Mouse (Mus musculus): ENCODE measurements around the gene Cfap43. TPM values are rescaled to one million over a fixed set of nuclear protein-coding genes. Genes with fewer than 3 reads are reported as not detected.

Gene Cfap43
- polyA plus RNA-seq (2014; fragmentation: Nextera tagmentation; extraction: Ambion mirVana), result 0.08 TPM in 1 of 2 replicates, not detected in the other

GRCm38 (mm10) chr19:47919126-47919965 is at the start of gene Cfap43, which contains the start of gene Itprip:
Gene Cfap43, minus strand, starts transcription at chr19:47919287.
Gene Itprip, minus strand, starts transcription at chr19:47919299.
- Histone ChIP-seq H3K4me3 (ENCODE audit: low read depth, low read length) (peak within 1 kb of the TSS; percentile 68), H3K27me3 (ENCODE audit: control insufficient read depth, insufficient read depth, low read length) (no peaks in the 10 kb centered on the region), H3K9me3 (replicated peaks; ENCODE audit: control insufficient read depth, low read length) (no peaks in the 10 kb centered on the region), H3K9ac (ENCODE audit: low read depth, low read length) (peak within 1 kb of the TSS; percentile 89), H3K27ac (ENCODE audit: low read depth, low read length) (peak within 1 kb of the TSS; percentile 92), H3K36me3 (ENCODE audit: control insufficient read depth, insufficient read depth, low read length) (no peaks in the 10 kb centered on the region), H3K4me2 (peak within 1 kb of the TSS; percentile 86), H3K4me1 (ENCODE audit: control insufficient read depth, insufficient read depth, low read length) (peaks cover 13% of the 10 kb centered on the region)
- under 1% methylated on average over 48 of the region's 48 CpGs for WGBS (ENCODE audit: insufficient replicate concordance)
- peak; percentile 79 for ATAC-seq (replicated peaks; ENCODE audit: insufficient number of reproducible peaks, low FRiP score, low TSS enrichment)

GRCm38 (mm10) chr19:47958181-47958580 is 39.1 kb upstream of the Cfap43 start:
- Histone ChIP-seq H3K4me1 (ENCODE audit: control insufficient read depth, insufficient read depth, low read length) (no peaks in the 10 kb centered on the region), H3K9ac (ENCODE audit: low read depth, low read length) (no peak overlapping the region), H3K36me3 (ENCODE audit: control insufficient read depth, insufficient read depth, low read length) (no peaks in the 10 kb centered on the region), H3K4me2 (no peak overlapping the region), H3K27ac (ENCODE audit: low read depth, low read length) (no peak overlapping the region), H3K27me3 (ENCODE audit: control insufficient read depth, insufficient read depth, low read length) (no peaks in the 10 kb centered on the region), H3K9me3 (replicated peaks; ENCODE audit: control insufficient read depth, low read length) (no peaks in the 10 kb centered on the region), H3K4me3 (ENCODE audit: low read depth, low read length) (no peak overlapping the region)
- ATAC-seq (replicated peaks; ENCODE audit: insufficient number of reproducible peaks, low FRiP score, low TSS enrichment), result no peak
- WGBS (ENCODE audit: insufficient replicate concordance), result 70% methylated on average over 13 of the region's 13 CpGs

GRCm38 (mm10) chr19:47953169-47953568 is 34.1 kb upstream of the Cfap43 start:
- Histone ChIP-seq H3K27ac (ENCODE audit: low read depth, low read length) (no peak overlapping the region), H3K4me2 (no peak overlapping the region), H3K4me1 (ENCODE audit: control insufficient read depth, insufficient read depth, low read length) (no peaks in the 10 kb centered on the region), H3K9ac (ENCODE audit: low read depth, low read length) (no peak overlapping the region), H3K36me3 (ENCODE audit: control insufficient read depth, insufficient read depth, low read length) (no peaks in the 10 kb centered on the region), H3K27me3 (ENCODE audit: control insufficient read depth, insufficient read depth, low read length) (no peaks in the 10 kb centered on the region), H3K4me3 (ENCODE audit: low read depth, low read length) (no peak overlapping the region), H3K9me3 (replicated peaks; ENCODE audit: control insufficient read depth, low read length) (no peaks in the 10 kb centered on the region)
- ATAC-seq (replicated peaks; ENCODE audit: insufficient number of reproducible peaks, low FRiP score, low TSS enrichment), result no peak
- 78% methylated on average over 9 of the region's 9 CpGs for WGBS (ENCODE audit: insufficient replicate concordance)

DNA sequence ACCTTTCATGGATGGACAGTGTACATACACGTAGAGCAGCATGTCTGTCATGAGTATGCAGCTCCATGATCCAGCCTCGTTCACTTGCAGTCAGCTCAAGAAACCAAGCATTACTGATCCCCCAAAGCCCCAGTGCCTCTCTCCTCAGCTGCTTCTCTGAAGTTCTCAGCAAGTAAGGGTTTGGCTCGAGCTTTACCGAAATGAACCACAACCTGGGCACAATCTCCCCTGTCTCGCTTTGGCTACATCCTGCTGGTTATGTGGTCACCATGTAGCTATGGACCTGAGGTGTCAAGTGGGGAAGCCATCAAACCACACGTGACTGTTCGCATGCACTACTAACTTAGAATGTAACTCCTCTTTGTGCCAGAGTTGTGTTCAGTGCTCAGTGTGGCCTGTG is 31.9 kb upstream of the Cfap43 start:
- Histone ChIP-seq H3K9me3 (replicated peaks; ENCODE audit: control insufficient read depth, low read length) (no peaks in the 10 kb centered on the region), H3K36me3 (ENCODE audit: control insufficient read depth, insufficient read depth, low read length) (no peaks in the 10 kb centered on the region), H3K27me3 (ENCODE audit: control insufficient read depth, insufficient read depth, low read length) (no peaks in the 10 kb centered on the region), H3K4me1 (ENCODE audit: control insufficient read depth, insufficient read depth, low read length) (no peaks in the 10 kb centered on the region), H3K4me3 (ENCODE audit: low read depth, low read length) (no peak overlapping the region), H3K27ac (ENCODE audit: low read depth, low read length) (no peak overlapping the region), H3K4me2 (no peak overlapping the region), H3K9ac (ENCODE audit: low read depth, low read length) (no peak overlapping the region)
- ATAC-seq (replicated peaks; ENCODE audit: insufficient number of reproducible peaks, low FRiP score, low TSS enrichment), result no peak
- 76% methylated on average over 7 of the region's 7 CpGs for WGBS (ENCODE audit: insufficient replicate concordance)

GRCm38 (mm10) chr19:47946821-47947465 is 27.9 kb upstream of the Cfap43 start:
- no peak overlapping the region for H3K27ac ChIP-seq (ENCODE audit: low read depth, low read length)
- 40% methylated on average over 23 of the region's 23 CpGs for WGBS (ENCODE audit: insufficient replicate concordance)
- no peak for ATAC-seq (replicated peaks; ENCODE audit: insufficient number of reproducible peaks, low FRiP score, low TSS enrichment)
- H3K27me3 ChIP-seq (ENCODE audit: control insufficient read depth, insufficient read depth, low read length), result no peaks in the 10 kb centered on the region
- H3K4me2 ChIP-seq, result peak overlapping the region; percentile 49
- no peaks in the 10 kb centered on the region for H3K4me1 ChIP-seq (ENCODE audit: control insufficient read depth, insufficient read depth, low read length)
- no peaks in the 10 kb centered on the region for H3K36me3 ChIP-seq (ENCODE audit: control insufficient read depth, insufficient read depth, low read length)
- H3K4me3 ChIP-seq (ENCODE audit: low read depth, low read length), result peak overlapping the region; percentile 22; the same call in 1 of the 2 replicates
- H3K9me3 ChIP-seq (replicated peaks; ENCODE audit: control insufficient read depth, low read length), result no peaks in the 10 kb centered on the region
- no peak overlapping the region for H3K9ac ChIP-seq (ENCODE audit: low read depth, low read length)

DNA sequence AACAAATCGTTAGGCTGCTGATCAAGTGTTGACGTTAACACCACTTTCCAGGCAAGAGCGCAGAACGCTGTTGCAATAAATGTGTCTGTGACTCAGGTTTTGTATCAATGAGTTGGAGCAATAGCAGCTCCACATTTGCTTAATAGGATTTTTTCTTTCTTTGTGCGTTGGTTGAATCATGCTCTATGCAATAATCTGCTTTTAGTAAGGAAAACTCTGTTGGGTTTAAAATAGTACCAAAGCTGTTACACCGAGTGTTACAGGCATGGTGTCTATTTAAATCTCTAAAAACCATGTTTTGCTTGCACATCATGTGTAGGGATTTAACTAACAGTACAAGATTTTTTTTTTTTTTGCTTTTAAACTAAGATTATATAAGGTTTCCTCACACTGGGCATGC is 20.3 kb upstream of the Cfap43 start:
- no peak overlapping the region for H3K4me3 ChIP-seq (ENCODE audit: low read depth, low read length)
- H3K36me3 ChIP-seq (ENCODE audit: control insufficient read depth, insufficient read depth, low read length), result no peaks in the 10 kb centered on the region
- H3K27ac ChIP-seq (ENCODE audit: low read depth, low read length), result no peak overlapping the region
- WGBS (ENCODE audit: insufficient replicate concordance), result 87% methylated on average over 6 of the region's 6 CpGs
- H3K4me1 ChIP-seq (ENCODE audit: control insufficient read depth, insufficient read depth, low read length), result peaks cover 5% of the 10 kb centered on the region; the same call in 1 of the 2 replicates
- no peak overlapping the region for H3K4me2 ChIP-seq
- ATAC-seq (replicated peaks; ENCODE audit: insufficient number of reproducible peaks, low FRiP score, low TSS enrichment), result no peak
- no peaks in the 10 kb centered on the region for H3K9me3 ChIP-seq (replicated peaks; ENCODE audit: control insufficient read depth, low read length)
- H3K27me3 ChIP-seq (ENCODE audit: control insufficient read depth, insufficient read depth, low read length), result peaks cover 8% of the 10 kb centered on the region; the same call in 1 of the 2 replicates
- no peak overlapping the region for H3K9ac ChIP-seq (ENCODE audit: low read depth, low read length)

DNA sequence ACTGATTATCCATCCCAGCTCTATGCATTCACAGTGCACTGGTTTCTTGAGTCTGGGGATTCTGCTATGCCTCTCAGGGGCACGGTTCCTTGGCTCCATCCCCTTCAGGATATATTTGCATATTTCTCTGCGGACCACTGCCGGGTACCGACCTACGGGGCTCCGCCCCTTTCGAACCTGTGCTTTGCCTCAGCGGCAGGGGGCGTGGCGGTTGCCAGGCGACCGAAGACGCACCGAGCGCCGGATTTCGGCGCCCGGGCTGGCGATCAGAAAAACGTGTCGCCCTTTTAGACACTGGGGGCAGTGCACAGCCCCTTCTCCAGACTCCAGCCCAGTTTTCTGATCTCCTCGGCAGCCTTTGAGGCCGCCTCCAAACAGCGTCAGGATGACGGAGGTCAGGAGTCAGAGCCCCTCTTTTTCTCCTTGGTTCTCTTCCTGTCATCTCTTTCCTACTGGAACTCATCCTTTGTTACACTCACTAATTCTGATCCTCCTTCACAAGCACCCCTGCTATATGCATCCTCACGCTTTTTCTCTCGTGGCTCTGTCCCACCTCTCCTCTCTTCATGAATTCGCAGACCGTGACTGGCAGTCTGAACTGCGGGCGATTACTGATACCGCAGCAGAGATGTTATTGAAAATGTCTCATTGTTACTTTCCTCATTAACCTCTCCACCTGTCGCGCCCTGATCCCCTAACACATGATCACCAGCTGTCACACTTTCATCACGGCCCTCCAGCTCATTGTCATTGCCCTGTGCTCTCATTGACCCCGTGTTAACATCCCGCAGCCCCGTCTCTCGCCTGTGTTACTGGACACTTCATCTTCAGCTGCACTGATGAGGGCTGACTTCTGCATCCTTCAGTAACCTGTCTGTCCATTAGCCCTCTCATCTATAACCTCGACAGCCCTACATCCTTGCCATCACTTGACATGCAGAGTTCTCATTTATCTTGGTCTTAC is 18.6 kb upstream of the Cfap43 start, which contains the start of gene Cfap58:
Gene Cfap58 (plus strand): TSS at position 233 of the 964 bp plus-strand sequence.
- peak; percentile 52; the same call in 1 of the 2 replicates for ATAC-seq (replicated peaks; ENCODE audit: insufficient number of reproducible peaks, low FRiP score, low TSS enrichment)
- Histone ChIP-seq H3K27ac (ENCODE audit: low read depth, low read length) (no peak within 1 kb of the TSS), H3K9ac (ENCODE audit: low read depth, low read length) (no peak within 1 kb of the TSS), H3K36me3 (ENCODE audit: control insufficient read depth, insufficient read depth, low read length) (no peaks in the 10 kb centered on the region), H3K4me1 (ENCODE audit: control insufficient read depth, insufficient read depth, low read length) (peaks cover 5% of the 10 kb centered on the region; the same call in 1 of the 2 replicates), H3K27me3 (ENCODE audit: control insufficient read depth, insufficient read depth, low read length) (peaks cover 8% of the 10 kb centered on the region; the same call in 1 of the 2 replicates), H3K4me2 (peak within 1 kb of the TSS; percentile 79), H3K9me3 (replicated peaks; ENCODE audit: control insufficient read depth, low read length) (no peaks in the 10 kb centered on the region), H3K4me3 (ENCODE audit: low read depth, low read length) (peak within 1 kb of the TSS; percentile 40)
- WGBS (ENCODE audit: insufficient replicate concordance), result 10% methylated on average over 41 of the region's 41 CpGs

DNA sequence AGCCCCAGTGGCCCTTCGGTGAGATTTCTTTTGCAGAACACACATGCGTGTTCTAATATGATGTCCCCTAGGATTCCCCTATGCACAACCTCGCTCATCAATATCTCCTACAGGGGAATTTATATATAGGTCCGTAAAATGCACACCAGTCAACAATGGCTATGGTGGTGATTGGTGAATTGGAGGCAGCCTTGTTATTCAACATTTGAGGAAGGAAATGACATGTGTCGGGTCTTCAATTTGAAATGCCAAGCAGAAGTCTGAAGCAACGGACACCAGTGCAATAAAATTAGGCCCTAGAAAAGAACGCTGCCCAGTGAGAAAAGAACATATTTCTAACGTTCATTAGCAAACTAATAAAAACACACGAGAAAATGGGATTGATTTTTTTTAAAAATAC is 17.9 kb upstream of the Cfap43 start:
- Histone ChIP-seq H3K9ac (ENCODE audit: low read depth, low read length) (no peak overlapping the region), H3K4me1 (ENCODE audit: control insufficient read depth, insufficient read depth, low read length) (peaks cover 5% of the 10 kb centered on the region; the same call in 1 of the 2 replicates), H3K36me3 (ENCODE audit: control insufficient read depth, insufficient read depth, low read length) (no peaks in the 10 kb centered on the region), H3K27ac (ENCODE audit: low read depth, low read length) (no peak overlapping the region), H3K4me2 (peak overlapping the region; percentile 79), H3K4me3 (ENCODE audit: low read depth, low read length) (peak overlapping the region; percentile 40), H3K9me3 (replicated peaks; ENCODE audit: control insufficient read depth, low read length) (no peaks in the 10 kb centered on the region), H3K27me3 (ENCODE audit: control insufficient read depth, insufficient read depth, low read length) (peaks cover 8% of the 10 kb centered on the region; the same call in 1 of the 2 replicates)
- WGBS (ENCODE audit: insufficient replicate concordance), result 67% methylated on average over 9 of the region's 9 CpGs
- ATAC-seq (replicated peaks; ENCODE audit: insufficient number of reproducible peaks, low FRiP score, low TSS enrichment), result no peak
